Mouse (Mus musculus) lung, embryonic 16.5 days (tissue): ENCODE data around the gene Tppp3. TPM values are rescaled to one million over a fixed set of nuclear protein-coding genes. Genes with fewer than 3 reads are reported as not detected.

ENCODE experiments used
- ATAC-seq: fragments of 200-750 bp; cut with Nextera tagmentation; 2 replicates; pipeline ENCODE4 v1.8.0; 2017; ENCODE audit warnings: low read depth, mild to moderate bottlenecking, moderate library complexity
- H3K27ac ChIP-seq: fragments of 300-500 bp; sonication (generic); 2 replicates; pipeline ENCODE4 v1.5.1; 2014; ENCODE audit warnings: mild to moderate bottlenecking, control low read depth, low read length
- H3K27me3 ChIP-seq: fragments of 300-500 bp; sonication (generic); 2 replicates; pipeline ENCODE4 v1.6.1; 2014; ENCODE audit warnings: low read depth, low read length, mixed read lengths; ENCODE audit not compliant: control insufficient read depth, insufficient read depth
- H3K36me3 ChIP-seq: fragments of 300-500 bp; sonication (generic); 2 replicates; pipeline ENCODE4 v1.6.1; 2014; ENCODE audit warnings: low read length; ENCODE audit not compliant: control insufficient read depth, insufficient read depth
- H3K4me1 ChIP-seq: fragments of 300-500 bp; sonication (generic); replicated peaks from 2 replicates; pipeline ENCODE4 v1.6.1; 2014; ENCODE audit warnings: low read length, mixed read lengths; ENCODE audit not compliant: control insufficient read depth, insufficient read depth
- H3K4me2 ChIP-seq: fragments of 300-500 bp; sonication (generic); 2 replicates; pipeline ENCODE4 v1.6.1; 2014; ENCODE audit warnings: low read depth, low read length, control low read depth
- H3K4me3 ChIP-seq: fragments of 300-500 bp; sonication (generic); 2 replicates; pipeline ENCODE4 v1.5.1; 2014; ENCODE audit warnings: mild to moderate bottlenecking, low read length, control low read depth
- H3K9ac ChIP-seq: fragments of 300-500 bp; sonication (generic); 2 replicates; pipeline ENCODE4 v1.6.1; 2014; ENCODE audit warnings: low read length, control low read depth
- H3K9me3 ChIP-seq: fragments of 300-500 bp; sonication (generic); 2 replicates; pipeline ENCODE4 v1.6.1; 2016; ENCODE audit warnings: low read length; ENCODE audit not compliant: control insufficient read depth
- WGBS: fragments of 180-500 bp; shearing (Covaris S2); extraction: QIAGEN DNeasy Blood & Tissue Kit; methylation state at CpG from one replicate; pipeline ENCODE4 v1.1.7; 2014; 5-methylcytosine and 5-hydroxymethylcytosine counted together
- polyA plus RNA-seq: library from polyadenylated mRNA; unstranded; fragments of >200 nt; fragmentation: Nextera tagmentation; extraction: Ambion mirVana; gene quantifications from 2 replicates; pipeline ENCODE4 v1.2.1, GENCODE M21; 2015

The Tppp3 gene
- polyA plus RNA-seq, 1 experiment from 2014 or later, result 83.3 TPM

- no peak for ATAC-seq
- 44% methylated on average over 5 of the region's 5 CpGs for WGBS
Measured at GRCm38 (mm10) chr8:105433511-105433910, 37.8 kb downstream of the Tppp3 start.

GRCm38 (mm10) chr8:105433021-105433420 lies 38.3 kb downstream of the Tppp3 start:
- no peaks in the 10 kb centered on the region for H3K27me3 ChIP-seq
- ATAC-seq, result no peak
- H3K4me1 ChIP-seq, result peaks cover 9% of the 10 kb centered on the region; the same call in 1 of the 2 replicates
- H3K4me3 ChIP-seq, result no peak overlapping the region
- no peaks in the 10 kb centered on the region for H3K36me3 ChIP-seq
- WGBS, result 44% methylated on average over 6 of the region's 6 CpGs
- H3K9me3 ChIP-seq, result no peaks in the 10 kb centered on the region
- no peak overlapping the region for H3K27ac ChIP-seq
- H3K9ac ChIP-seq, result no peak overlapping the region
- H3K4me2 ChIP-seq, result no peak overlapping the region

More at GRCm38 (mm10) chr8:105433511-105433910, 37.8 kb downstream of the Tppp3 start:
- no peak overlapping the region for H3K4me3 ChIP-seq
- peaks cover 9% of the 10 kb centered on the region; the same call in 1 of the 2 replicates for H3K4me1 ChIP-seq
- no peak overlapping the region for H3K4me2 ChIP-seq
- no peaks in the 10 kb centered on the region for H3K9me3 ChIP-seq
- H3K27ac ChIP-seq, result no peak overlapping the region
- H3K27me3 ChIP-seq, result no peaks in the 10 kb centered on the region
- H3K36me3 ChIP-seq, result no peaks in the 10 kb centered on the region
- no peak overlapping the region for H3K9ac ChIP-seq

GRCm38 (mm10) chr8:105431743-105432515 lies 39.4 kb downstream of the Tppp3 start:
- Histone ChIP-seq H3K4me2 (no peak overlapping the region), H3K4me3 (no peak overlapping the region), H3K4me1 (peaks cover 14% of the 10 kb centered on the region; the same call in 1 of the 2 replicates), H3K9ac (no peak overlapping the region), H3K27me3 (no peaks in the 10 kb centered on the region), H3K36me3 (no peaks in the 10 kb centered on the region), H3K9me3 (no peaks in the 10 kb centered on the region), H3K27ac (no peak overlapping the region)
- WGBS, result 70% methylated on average over 7 of the region's 7 CpGs
- ATAC-seq, result no peak

DNA sequence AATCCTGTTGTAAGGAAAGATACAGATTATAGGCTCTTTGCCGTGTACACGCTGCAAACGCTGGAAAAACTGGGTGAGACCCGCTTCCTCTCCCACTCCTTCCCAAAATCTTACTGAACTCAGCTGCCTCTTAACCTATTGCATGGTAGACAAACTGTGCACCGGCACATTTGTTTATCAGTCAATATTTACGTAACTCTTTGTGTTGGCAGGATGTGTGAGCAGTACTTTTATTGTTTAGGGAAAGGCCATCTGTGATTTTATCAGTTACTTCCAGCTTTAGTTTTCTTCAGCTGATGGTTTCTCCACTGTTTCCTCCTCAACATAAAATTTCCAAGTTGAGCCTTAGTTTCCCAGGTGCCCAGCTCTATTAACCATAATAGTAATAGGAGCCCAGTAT lies 44.4 kb downstream of the Tppp3 start:
- H3K9ac ChIP-seq, result no peak overlapping the region
- no peaks in the 10 kb centered on the region for H3K9me3 ChIP-seq
- 42% methylated on average over 6 of the region's 6 CpGs for WGBS
- H3K4me2 ChIP-seq, result no peak overlapping the region
- no peak for ATAC-seq
- H3K27ac ChIP-seq, result no peak overlapping the region
- no peaks in the 10 kb centered on the region for H3K36me3 ChIP-seq
- H3K4me3 ChIP-seq, result no peak overlapping the region
- no peaks in the 10 kb centered on the region for H3K27me3 ChIP-seq
- peaks cover 7% of the 10 kb centered on the region; the same call in 1 of the 2 replicates for H3K4me1 ChIP-seq

DNA sequence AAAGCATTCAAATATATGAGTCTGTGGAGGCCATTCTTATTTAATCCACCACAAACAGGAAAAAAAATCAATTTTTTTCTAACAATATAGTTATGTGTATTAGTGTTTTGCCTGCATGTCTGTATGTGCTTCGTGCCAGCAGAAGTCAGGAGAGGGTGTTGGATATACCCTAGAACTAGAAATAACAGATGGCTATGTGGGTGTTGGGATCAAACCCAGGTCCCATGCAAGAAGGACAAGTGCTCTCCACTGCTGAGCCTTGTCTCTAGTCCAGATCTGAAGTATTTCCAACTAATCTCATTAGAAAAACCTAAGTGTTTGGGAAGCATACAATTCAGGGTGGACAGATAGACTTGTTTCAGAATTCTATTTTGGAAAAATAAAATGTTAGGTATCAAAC lies 49.3 kb downstream of the Tppp3 start:
- Histone ChIP-seq H3K27ac (no peak overlapping the region), H3K9me3 (no peaks in the 10 kb centered on the region), H3K4me3 (no peak overlapping the region), H3K9ac (no peak overlapping the region), H3K4me1 (peaks cover 3% of the 10 kb centered on the region; the same call in 1 of the 2 replicates), H3K4me2 (no peak overlapping the region), H3K27me3 (no peaks in the 10 kb centered on the region), H3K36me3 (no peaks in the 10 kb centered on the region)
- no peak for ATAC-seq
- WGBS, result 64% methylated on average over 1 of the region's 1 CpGs

DNA sequence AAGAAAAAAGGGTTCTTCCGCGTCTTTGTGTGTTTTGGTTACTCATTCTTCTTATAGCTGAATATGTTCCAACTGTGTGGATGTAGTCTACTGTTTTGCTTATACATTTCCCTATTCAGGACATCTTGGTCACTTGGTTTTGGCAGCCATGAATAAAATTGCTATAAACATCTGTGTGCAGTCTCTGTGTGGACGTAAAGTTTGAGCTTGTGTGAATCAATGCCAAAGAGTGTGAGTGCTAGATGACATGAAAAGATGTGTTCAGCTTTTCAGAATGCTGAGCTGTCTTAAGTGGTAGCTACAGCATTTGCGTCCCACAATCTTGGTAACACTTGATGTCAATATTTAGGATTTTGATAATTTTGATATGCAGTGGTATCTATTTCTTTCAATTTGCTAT lies 51.5 kb downstream of the Tppp3 start:
- WGBS, result 44% methylated on average over 4 of the region's 4 CpGs

DNA sequence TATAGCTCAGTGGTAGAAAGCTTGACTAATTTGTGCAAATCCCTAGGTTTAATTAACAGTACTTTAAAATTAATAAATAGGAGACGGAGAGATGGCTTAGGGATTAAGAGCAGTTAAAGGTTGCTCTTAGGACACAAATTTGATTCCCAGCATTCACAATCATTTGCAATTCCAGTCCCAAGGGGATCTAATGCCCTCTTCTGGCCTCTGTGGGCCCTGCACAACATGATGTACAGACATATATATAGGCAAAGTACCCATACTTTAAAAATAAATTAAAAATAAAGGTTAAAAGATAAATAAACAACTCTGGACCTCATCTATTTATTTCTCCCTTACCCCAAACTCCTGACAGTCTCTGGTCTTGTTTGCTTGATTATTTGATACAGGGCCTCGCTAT lies 52.3 kb downstream of the Tppp3 start:
- H3K27me3 ChIP-seq, result no peaks in the 10 kb centered on the region; the same call in 1 of the 2 replicates
- H3K4me3 ChIP-seq, result no peak overlapping the region
- no peaks in the 10 kb centered on the region for H3K9me3 ChIP-seq
- H3K4me1 ChIP-seq, result peaks cover under 1% of the 10 kb centered on the region; the same call in 1 of the 2 replicates
- no peak overlapping the region for H3K4me2 ChIP-seq
- WGBS, result 70% methylated on average over 2 of the region's 2 CpGs
- no peak overlapping the region for H3K9ac ChIP-seq
- peak overlapping the region; percentile 84 for H3K27ac ChIP-seq
- ATAC-seq, result no peak
- no peaks in the 10 kb centered on the region for H3K36me3 ChIP-seq

More for the DNA sequence above, 51.5 kb downstream of the Tppp3 start:
- Histone ChIP-seq H3K27me3 (no peaks in the 10 kb centered on the region), H3K36me3 (no peaks in the 10 kb centered on the region), H3K9me3 (no peaks in the 10 kb centered on the region), H3K9ac (no peak overlapping the region), H3K4me2 (no peak overlapping the region), H3K27ac (peak overlapping the region; percentile 84), H3K4me3 (no peak overlapping the region), H3K4me1 (no peaks in the 10 kb centered on the region)
- ATAC-seq, result peak; percentile 92

Other genes with a start within 250 kb of the Tppp3 start
- 48.8 and 52.9 TPM in 2 replicates for gene D230025D16Rik, start 246.4 kb downstream of the Tppp3 start, polyA plus RNA-seq
- gene B3gnt9, start 216.4 kb downstream of the Tppp3 start, polyA plus RNA-seq, result 22.3 and 24.7 TPM in 2 replicates
- gene Tradd, start 206.9 kb downstream of the Tppp3 start, polyA plus RNA-seq, result 31.5 and 34.2 TPM in 2 replicates
- gene Fbxl8, start 206.9 kb downstream of the Tppp3 start, polyA plus RNA-seq, result 4.9 and 6.6 TPM in 2 replicates
- gene Hsf4, start 201.7 kb downstream of the Tppp3 start, polyA plus RNA-seq, result 0.39 and 0.65 TPM in 2 replicates
- 2.0 and 2.1 TPM in 2 replicates for gene Nol3, start 195.4 kb downstream of the Tppp3 start, polyA plus RNA-seq
- 8.3 and 9.5 TPM in 2 replicates for gene 4931428F04Rik, start 181.7 kb downstream of the Tppp3 start, polyA plus RNA-seq
- gene Exoc3l, start 175.4 kb downstream of the Tppp3 start, polyA plus RNA-seq, result 34.4 and 35.5 TPM in 2 replicates
- gene E2f4, start 173.9 kb downstream of the Tppp3 start, polyA plus RNA-seq, result 69.1 and 76.2 TPM in 2 replicates
- gene Elmo3, start 165.9 kb downstream of the Tppp3 start, polyA plus RNA-seq, result 14.8 and 15.6 TPM in 2 replicates
- gene Lrrc29, start 145.2 kb downstream of the Tppp3 start, polyA plus RNA-seq, result 2.1 and 2.6 TPM in 2 replicates
- gene Tmem208, start 145.2 kb downstream of the Tppp3 start, polyA plus RNA-seq, result 115 and 125 TPM in 2 replicates
- 12.7 and 15.8 TPM in 2 replicates for gene Fhod1, start 123.6 kb downstream of the Tppp3 start, polyA plus RNA-seq
- 5.5 and 6.3 TPM in 2 replicates for gene Slc9a5, start 122.7 kb downstream of the Tppp3 start, polyA plus RNA-seq
- gene Plekhg4, start 98.3 kb downstream of the Tppp3 start, polyA plus RNA-seq, result 1.1 and 1.5 TPM in 2 replicates
- 0.13 and 0.36 TPM in 2 replicates for gene Kctd19, start 58.0 kb downstream of the Tppp3 start, polyA plus RNA-seq
- 1.5 and 1.6 TPM in 2 replicates for gene Lrrc36, start 58.0 kb downstream of the Tppp3 start, polyA plus RNA-seq
- gene Zdhhc1, start 25.4 kb upstream of the Tppp3 start, polyA plus RNA-seq, result 48.3 and 48.4 TPM in 2 replicates
- 1.6 and 2.2 TPM in 2 replicates for gene Hsd11b2, start 47.2 kb upstream of the Tppp3 start, polyA plus RNA-seq
- gene Atp6v0d1, start 94.5 kb upstream of the Tppp3 start, polyA plus RNA-seq, result 87.3 and 93.0 TPM in 2 replicates
- 33.1 and 36.8 TPM in 2 replicates for gene Ripor1, start 133.7 kb upstream of the Tppp3 start, polyA plus RNA-seq
- gene Ctcf, start 165.0 kb upstream of the Tppp3 start, polyA plus RNA-seq, result 112 and 116 TPM in 2 replicates
- 0.60 TPM in 1 of 2 replicates, not detected in the other for gene Agrp, start 165.9 kb upstream of the Tppp3 start, polyA plus RNA-seq
- gene Carmil2, start 214.7 kb upstream of the Tppp3 start, polyA plus RNA-seq, result 0.58 and 0.79 TPM in 2 replicates
- 69.1 and 71.3 TPM in 2 replicates for gene Acd, start 229.6 kb upstream of the Tppp3 start, polyA plus RNA-seq
- gene Pard6a, start 229.6 kb upstream of the Tppp3 start, polyA plus RNA-seq, result 15.2 and 17.6 TPM in 2 replicates
- gene 4933405L10Rik, start 236.1 kb upstream of the Tppp3 start, polyA plus RNA-seq, result 0.19 TPM in 1 of 2 replicates, not detected in the other
- gene Enkd1, start 236.7 kb upstream of the Tppp3 start, polyA plus RNA-seq, result 23.0 and 27.0 TPM in 2 replicates